Comparison of ENCODE assay signal across 22 mouse cellular contexts in genomic region chr13:114314953-114315352, GRCm38 (mm10).
DNase-seq lines count a peak whose midpoint lies in the region; ATAC-seq lines count a peak whose summit lies in the region.
"Had no signal": no experiment of that assay in that cellular context is flagged by ENCODE, and none has a peak within 500 bp of the region (broad histone marks: within the 10 kb centered on the region; RNA-seq: fewer than 3 reads in every experiment).

No protein-coding gene starts in this region.

- H3K4me3 ChIP-seq in liver, embryonic 13.5 days (replicated peaks), result no peak overlapping the region
- no peak overlapping the region for H3K4me3 ChIP-seq in liver, embryonic 11.5 days (ENCODE audit: low read depth, low read length)
- H3K4me3 ChIP-seq in megakaryocyte, embryonic 14.5 days (replicated peaks), result peak overlapping the region; percentile 53
- H3K4me3 ChIP-seq in liver, embryonic 16.5 days (ENCODE audit: low read depth, low read length), result no peak overlapping the region
- H3K4me3 ChIP-seq in intestine, embryonic 15.5 days (replicated peaks), result no peak overlapping the region
- H3K4me3 ChIP-seq: embryonic facial prominence, embryonic 13.5 days; embryonic facial prominence, embryonic 15.5 days; erythroblast, embryonic 14.5 days; forebrain, embryonic 10.5 days; forebrain, embryonic 12.5 days had no signal

- no peak overlapping the region for H3K9ac ChIP-seq in liver, embryonic 13.5 days
- no peak overlapping the region for H3K9ac ChIP-seq in liver, embryonic 11.5 days (ENCODE audit: low read depth, low read length)
- H3K9ac ChIP-seq in liver, embryonic 16.5 days (ENCODE audit: low read depth, low read length), result no peak overlapping the region
- H3K9ac ChIP-seq in intestine, embryonic 15.5 days, result no peak overlapping the region
- H3K9ac ChIP-seq: embryonic facial prominence, embryonic 13.5 days; embryonic facial prominence, embryonic 15.5 days; forebrain, embryonic 12.5 days had no signal

- no peak for DNase-seq in liver, embryonic 13.5 days
- no peak for DNase-seq in liver, embryonic 11.5 days (ENCODE audit: low spot score)
- DNase-seq: adrenal gland, adult 2 months; adrenal gland, postnatal 10 days; adrenal gland, postnatal 25 days; cerebellum, adult 11 months; cerebellum, adult 18-20 months; cerebellum, adult 8-10 months; cerebellum, adult 9-11 months; cerebellum, postnatal 14 days; cerebellum, postnatal 36 days; embryo, embryonic 11 days had no signal

- peaks cover 9% of the 10 kb centered on the region for H3K4me1 ChIP-seq in liver, embryonic 13.5 days (replicated peaks)
- no peaks in the 10 kb centered on the region for H3K4me1 ChIP-seq in liver, embryonic 11.5 days (replicated peaks; ENCODE audit: control insufficient read depth, insufficient read depth, low read length)
- H3K4me1 ChIP-seq in megakaryocyte, embryonic 14.5 days, result peaks cover 34% of the 10 kb centered on the region
- H3K4me1 ChIP-seq in liver, embryonic 16.5 days (ENCODE audit: control insufficient read depth, low read depth, low read length), result peaks cover 4% of the 10 kb centered on the region; the same call in 1 of the 2 replicates
- H3K4me1 ChIP-seq in intestine, embryonic 15.5 days (replicated peaks), result 0 out of 2 replicates have a peak, but pooled peaks cover 1% of the 10 kb centered on the region
- H3K4me1 ChIP-seq: embryonic facial prominence, embryonic 13.5 days; embryonic facial prominence, embryonic 15.5 days had no signal

- no peaks in the 10 kb centered on the region for H3K9me3 ChIP-seq in liver, embryonic 13.5 days (replicated peaks)
- 0 out of 2 replicates have a peak, but pooled peaks cover 2% of the 10 kb centered on the region for H3K9me3 ChIP-seq in liver, embryonic 11.5 days (ENCODE audit: control insufficient read depth, low read length)
- no peaks in the 10 kb centered on the region for H3K9me3 ChIP-seq in megakaryocyte, embryonic 14.5 days
- no peaks in the 10 kb centered on the region for H3K9me3 ChIP-seq in liver, embryonic 16.5 days (replicated peaks; ENCODE audit: control insufficient read depth, low read length)
- no peaks in the 10 kb centered on the region for H3K9me3 ChIP-seq in intestine, embryonic 15.5 days
- H3K9me3 ChIP-seq: embryonic facial prominence, embryonic 13.5 days; embryonic facial prominence, embryonic 15.5 days; forebrain, embryonic 10.5 days; forebrain, embryonic 12.5 days had no signal

- ATAC-seq in liver, embryonic 13.5 days (ENCODE audit: low read depth), result peak; percentile 69
- ATAC-seq in liver, embryonic 11.5 days (replicated peaks; ENCODE audit: low FRiP score), result no peak; the same call in 1 of the 2 replicates
- ATAC-seq in megakaryocyte, adult 5-6 weeks (ENCODE audit: poor library complexity, severe bottlenecking), result no peak
- ATAC-seq in liver, embryonic 16.5 days (ENCODE audit: low read depth), result peak; percentile 54
- no peak for ATAC-seq in intestine, embryonic 15.5 days
- ATAC-seq: forebrain, embryonic 14.5 days had no signal

- H3K27me3 ChIP-seq in liver, embryonic 13.5 days, result no peaks in the 10 kb centered on the region
- no peaks in the 10 kb centered on the region for H3K27me3 ChIP-seq in liver, embryonic 11.5 days (replicated peaks; ENCODE audit: control insufficient read depth, insufficient read depth, low read length)
- no peaks in the 10 kb centered on the region for H3K27me3 ChIP-seq in megakaryocyte, embryonic 14.5 days (replicated peaks)
- no peaks in the 10 kb centered on the region for H3K27me3 ChIP-seq in liver, embryonic 16.5 days (ENCODE audit: control insufficient read depth, insufficient read depth, low read depth, low read length)
- no peaks in the 10 kb centered on the region for H3K27me3 ChIP-seq in intestine, embryonic 15.5 days (replicated peaks)
- H3K27me3 ChIP-seq: embryonic facial prominence, embryonic 13.5 days; embryonic facial prominence, embryonic 15.5 days; forebrain, embryonic 12.5 days had no signal

- peaks cover 4% of the 10 kb centered on the region; the same call in 1 of the 2 replicates for H3K36me3 ChIP-seq in liver, embryonic 13.5 days
- H3K36me3 ChIP-seq in liver, embryonic 11.5 days (ENCODE audit: control insufficient read depth, insufficient read depth, low read length), result 0 out of 2 replicates have a peak, but pooled peaks cover 3% of the 10 kb centered on the region
- H3K36me3 ChIP-seq in megakaryocyte, embryonic 14.5 days (replicated peaks; ENCODE audit: low read length), result peaks cover 46% of the 10 kb centered on the region
- H3K36me3 ChIP-seq in liver, embryonic 16.5 days (ENCODE audit: control insufficient read depth, insufficient read depth), result no peaks in the 10 kb centered on the region
- H3K36me3 ChIP-seq in intestine, embryonic 15.5 days, result no peaks in the 10 kb centered on the region

- H3K4me2 ChIP-seq in liver, embryonic 13.5 days, result no peak overlapping the region
- no peak overlapping the region for H3K4me2 ChIP-seq in liver, embryonic 11.5 days
- no peak overlapping the region for H3K4me2 ChIP-seq in liver, embryonic 16.5 days (ENCODE audit: low read depth, low read length)
- H3K4me2 ChIP-seq in intestine, embryonic 15.5 days (replicated peaks), result no peak overlapping the region
- H3K4me2 ChIP-seq: embryonic facial prominence, embryonic 13.5 days; embryonic facial prominence, embryonic 15.5 days; forebrain, embryonic 12.5 days had no signal

- peak overlapping the region; percentile 72; the same call in 1 of the 2 replicates for H3K27ac ChIP-seq in liver, embryonic 13.5 days
- H3K27ac ChIP-seq in liver, embryonic 11.5 days (ENCODE audit: low read depth, low read length), result no peak overlapping the region
- H3K27ac ChIP-seq in liver, embryonic 16.5 days (ENCODE audit: low read length), result 0 out of 2 replicates have a peak overlapping the region, but pooled peaks have one; percentile 5
- no peak overlapping the region for H3K27ac ChIP-seq in intestine, embryonic 15.5 days
- H3K27ac ChIP-seq: embryonic facial prominence, embryonic 13.5 days; embryonic facial prominence, embryonic 15.5 days; forebrain, embryonic 10.5 days; forebrain, embryonic 12.5 days had no signal

- 70% methylated on average over 3 of the region's 3 CpGs for WGBS in liver, embryonic 13.5 days (ENCODE audit: insufficient replicate concordance)
- 72% methylated on average over 3 of the region's 3 CpGs for WGBS in liver, embryonic 11.5 days
- WGBS in liver, embryonic 16.5 days (ENCODE audit: insufficient replicate concordance), result 60% methylated on average over 3 of the region's 3 CpGs
- 82% methylated on average over 3 of the region's 3 CpGs for WGBS in intestine, embryonic 15.5 days

Comparison
In these comparisons a context has a peak if more than half of its experiments do, and no peak if none do; other contexts are left out.
1. ATAC-seq: peak in liver, embryonic 13.5 days (single experiment) and liver, embryonic 16.5 days (single experiment); none in liver, embryonic 11.5 days (single experiment), megakaryocyte, adult 5-6 weeks (single experiment) and intestine, embryonic 15.5 days (single experiment).
2. H3K27ac ChIP-seq: peak in liver, embryonic 13.5 days (single experiment) and liver, embryonic 16.5 days (single experiment); none in liver, embryonic 11.5 days (single experiment) and intestine, embryonic 15.5 days (single experiment).